Mouse (Mus musculus): Measurements from ENCODE around the gene Carmil1.

- TF ChIP-seq CTCF (IDR thresholded peaks at IDR 0.05) (no peak), POLR2A (IDR thresholded peaks at IDR 0.05; ENCODE audit: insufficient read depth, low read depth, low read length) (no peak)
These were observed 128.0 kb downstream of the Carmil1 start for GRCm38 (mm10) chr13:24152610-24153009.
